In the genomic region with DNA sequence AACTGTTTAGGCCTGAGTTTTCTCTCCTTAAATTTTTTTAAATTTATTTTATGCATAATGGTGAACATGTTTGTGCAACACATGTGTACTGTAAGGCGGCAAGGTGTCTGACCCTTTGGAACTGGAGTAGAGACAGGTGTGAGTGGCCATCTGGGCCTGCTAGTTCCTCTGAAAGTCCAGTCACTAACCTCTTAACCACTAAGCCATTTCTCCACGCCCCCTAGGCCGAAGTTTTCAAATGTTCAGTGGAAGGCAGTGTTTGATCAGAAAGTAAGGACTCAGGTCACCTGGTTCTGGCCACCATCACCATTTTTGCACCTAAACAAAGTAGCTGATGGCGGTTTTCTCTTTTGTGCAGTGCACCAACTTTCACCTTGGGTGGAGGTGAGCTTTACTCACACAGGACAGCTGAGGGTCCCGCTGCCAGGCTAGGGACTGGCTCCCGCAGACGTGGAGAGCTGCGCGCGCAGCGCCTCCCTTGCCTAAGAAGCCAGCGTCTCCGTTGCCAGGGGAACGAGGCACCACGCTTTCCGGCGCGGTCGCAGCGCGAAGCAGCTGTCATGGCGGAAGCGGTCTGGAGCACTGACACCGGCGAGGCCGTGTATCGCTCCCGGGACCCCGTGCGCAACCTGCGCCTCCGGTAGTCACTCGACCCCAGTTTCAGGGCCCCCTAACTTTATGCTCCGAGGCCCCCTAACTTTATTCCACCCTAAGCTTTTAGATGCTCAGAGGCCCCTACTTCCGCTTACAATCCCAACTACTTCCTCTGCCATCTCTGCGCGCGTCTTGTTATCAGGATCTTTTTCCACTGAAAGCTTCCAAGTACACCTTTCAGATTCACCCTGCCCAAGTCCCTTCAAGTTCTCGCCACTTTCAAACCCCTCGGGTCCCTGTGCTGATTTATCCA, we compare ENCODE assay signal across 8 mouse cellular contexts. TPM values are rescaled to one million over a fixed set of nuclear protein-coding genes. Genes with fewer than 3 reads are reported as not detected.
A peak's percentile ranks its signal among the peaks of the same experiment; 100 is the strongest.
DNase-seq lines count a peak whose midpoint lies in the region; ATAC-seq lines count a peak whose summit lies in the region.

A gene (plus strand): TSS at position 526 of the 907 bp plus-strand sequence.

- WGBS in hindbrain, embryonic 13.5 days = 5% methylated on average over 40 of the region's 40 CpGs

- peak within 1 kb of the TSS; percentile 85 for H3K27ac ChIP-seq in hindbrain, embryonic 13.5 days

- H3K9ac ChIP-seq in hindbrain, embryonic 13.5 days = peak within 1 kb of the TSS; percentile 77

- ATAC-seq in hindbrain, embryonic 13.5 days (ENCODE audit: low FRiP score) = peak; percentile 93

- H3K4me2 ChIP-seq in hindbrain, embryonic 13.5 days = peak within 1 kb of the TSS; percentile 80

- peak; percentile 84 for DNase-seq in NIH3T3 (ENCODE audit: low read depth)
- DNase-seq in cerebellum, postnatal 10 days = peak; percentile 95 to 97
- DNase-seq in frontal cortex, postnatal 14 days (ENCODE audit: low spot score in 2 of 2) = peak; percentile 80 to 87
- peak; percentile 82 to 89 for DNase-seq in layer of hippocampus, postnatal 25 days (ENCODE audit: extremely low spot score in 1 of 2, low spot score in 1 of 2)
- peak; percentile 90 for DNase-seq in lung, postnatal 25 days (ENCODE audit: low spot score)
- peak; percentile 98 for DNase-seq in retina, embryonic 14.5 days (ENCODE audit: low spot score)
- DNase-seq in thymus, postnatal 4 days = peak; percentile 96

- H3K4me3 ChIP-seq in hindbrain, embryonic 13.5 days = peak within 1 kb of the TSS; percentile 59

- H3K36me3 ChIP-seq in hindbrain, embryonic 13.5 days = peaks cover 20% of the 10 kb centered on the region

- peaks cover 11% of the 10 kb centered on the region for H3K4me1 ChIP-seq in hindbrain, embryonic 13.5 days (replicated peaks)

- H3K27me3 ChIP-seq in hindbrain, embryonic 13.5 days = no peaks in the 10 kb centered on the region

- no peaks in the 10 kb centered on the region for H3K9me3 ChIP-seq in hindbrain, embryonic 13.5 days

RNA-seq across cellular contexts. Expression of the gene that starts here (rescaled TPM):
- 14.7 and 15.3 TPM in 2 replicates for polyA plus RNA-seq in hindbrain, embryonic 13.5 days (2015; fragmentation: Nextera tagmentation; extraction: Ambion mirVana)
- 1 to 10 TPM; 5.3 to 6.2 TPM for total RNA-seq in layer of hippocampus, postnatal 25 days (2021)

Comparison
In these comparisons a context has a peak if more than half of its experiments do, and no peak if none do; other contexts are left out.
1. Peak in every context shown above with its lines: DNase-seq, ATAC-seq, H3K4me3 ChIP-seq and H3K27ac ChIP-seq.